Mouse (Mus musculus) olfactory bulb, adult 2 months (tissue): ENCODE data around the gene Slc25a21. TPM values are rescaled to one million over a fixed set of nuclear protein-coding genes. Genes with fewer than 3 reads are reported as not detected.

ENCODE experiments used
- H3K27ac ChIP-seq: fragments of 200-500 bp; 2 replicates; pipeline ENCODE4 v1.5.1; 2012; ENCODE audit warnings: low read depth, low read length; ENCODE audit not compliant: insufficient read depth
- H3K4me1 ChIP-seq: fragments of 200-500 bp; 2 replicates; pipeline ENCODE4 v1.6.1; 2012; ENCODE audit warnings: low read length; ENCODE audit not compliant: control insufficient read depth, insufficient read depth
- H3K4me3 ChIP-seq: fragments of 200-500 bp; 2 replicates; pipeline ENCODE4 v1.5.1; 2012; ENCODE audit warnings: mild to moderate bottlenecking, low read depth, low read length, moderate library complexity; ENCODE audit not compliant: insufficient read depth
- CTCF ChIP-seq: fragments of 200-500 bp; IDR thresholded peaks from 2 replicates; pipeline ENCODE4 v1.5.1; 2012; ENCODE audit warnings: low read depth, mild to moderate bottlenecking, low read length, moderate library complexity; ENCODE audit not compliant: insufficient read depth
- POLR2A ChIP-seq: fragments of 200-500 bp; IDR thresholded peaks from 2 replicates; pipeline ENCODE4 v1.6.1; 2012; ENCODE audit warnings: mild to moderate bottlenecking, low read depth, low read length, moderate library complexity; ENCODE audit not compliant: insufficient read depth
- WGBS: fragments of 180-500 bp; shearing (Covaris S2); methylation state at CpG from one replicate; pipeline ENCODE4 v1.1.7; 2018; 5-methylcytosine and 5-hydroxymethylcytosine counted together
- polyA plus RNA-seq: library from polyadenylated mRNA; stranded (reverse); fragments of >200 nt; gene quantifications from 2 replicates; pipeline ENCODE4 v1.2.4, GENCODE M21; 2012; ENCODE audit warnings: low replicate concordance; ENCODE audit not compliant: missing spikeins, insufficient read depth, insufficient read length

Gene Slc25a21
- polyA plus RNA-seq, 1 experiment: not detected

DNA sequence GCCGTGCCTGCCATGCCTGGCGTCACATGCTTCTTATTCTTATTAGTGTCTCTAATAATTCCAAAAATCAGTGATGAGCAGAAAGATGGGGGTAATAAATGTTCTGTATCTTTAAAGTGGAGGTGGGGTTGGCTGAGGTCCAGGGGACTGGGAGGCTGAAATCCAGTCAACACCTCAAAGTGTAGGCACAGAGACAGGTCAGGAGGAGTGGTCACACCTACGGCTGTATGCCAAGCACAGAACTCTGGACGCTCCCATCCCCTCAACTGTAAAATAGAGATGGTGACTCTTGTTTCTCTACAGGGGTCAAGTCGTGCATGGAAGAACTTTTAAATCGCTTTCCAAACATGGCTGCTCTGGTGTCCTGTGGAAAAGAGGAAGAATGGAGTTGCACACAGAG is 429.8 kb downstream of the Slc25a21 start:
- Histone ChIP-seq H3K4me3 (no peak overlapping the region), H3K27ac (no peak overlapping the region), H3K4me1 (no peaks in the 10 kb centered on the region)
- 85% methylated on average over 6 of the region's 6 CpGs for WGBS
- TF ChIP-seq CTCF (no peak), POLR2A (no peak)

DNA sequence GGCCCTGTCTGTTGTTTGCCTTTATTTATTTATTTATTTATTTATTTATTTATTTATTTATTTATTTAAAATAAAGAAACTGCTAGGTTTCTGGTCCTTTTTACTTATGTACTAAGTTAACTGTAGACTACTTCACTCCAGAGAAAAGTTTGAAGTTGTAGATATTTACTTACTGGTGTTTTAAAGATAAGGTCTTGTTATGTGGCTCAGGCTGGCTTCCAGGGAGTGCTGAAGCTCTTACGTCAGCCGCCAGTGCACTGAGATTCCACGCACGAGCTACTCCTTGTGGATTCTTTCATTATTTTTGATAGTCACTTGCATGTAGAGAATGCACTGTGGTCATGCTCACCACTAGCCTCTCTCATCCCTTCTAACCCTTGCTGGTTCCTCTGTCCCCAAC is 460.2 kb downstream of the Slc25a21 start:
- Histone ChIP-seq H3K4me3 (no peak overlapping the region), H3K4me1 (no peaks in the 10 kb centered on the region), H3K27ac (no peak overlapping the region)
- TF ChIP-seq CTCF (no peak), POLR2A (no peak)
- 98% methylated on average over 4 of the region's 4 CpGs for WGBS

DNA sequence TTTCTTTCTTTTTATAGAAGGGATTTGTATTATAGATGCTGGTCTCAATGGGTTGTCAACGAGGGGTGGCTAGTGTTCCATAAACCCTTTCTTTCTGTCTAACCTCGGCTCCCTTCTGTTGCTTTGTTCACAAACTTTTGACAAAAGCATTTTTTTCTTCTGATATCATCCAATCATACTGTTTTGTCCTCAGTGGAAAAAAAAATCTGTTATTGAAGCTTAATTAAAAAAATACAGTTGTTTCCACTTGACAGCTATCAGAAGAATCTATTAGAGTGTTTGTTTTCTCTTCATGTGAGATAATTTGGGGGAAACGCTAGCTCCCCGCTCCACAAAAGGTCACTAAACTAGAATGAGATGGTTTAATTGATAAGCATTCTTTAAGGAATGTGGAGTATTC is 469.6 kb downstream of the Slc25a21 start:
- 30% methylated on average over 4 of the region's 4 CpGs for WGBS
- Histone ChIP-seq H3K4me1 (no peaks in the 10 kb centered on the region), H3K4me3 (no peak overlapping the region), H3K27ac (no peak overlapping the region)
- TF ChIP-seq CTCF (no peak), POLR2A (no peak)

DNA sequence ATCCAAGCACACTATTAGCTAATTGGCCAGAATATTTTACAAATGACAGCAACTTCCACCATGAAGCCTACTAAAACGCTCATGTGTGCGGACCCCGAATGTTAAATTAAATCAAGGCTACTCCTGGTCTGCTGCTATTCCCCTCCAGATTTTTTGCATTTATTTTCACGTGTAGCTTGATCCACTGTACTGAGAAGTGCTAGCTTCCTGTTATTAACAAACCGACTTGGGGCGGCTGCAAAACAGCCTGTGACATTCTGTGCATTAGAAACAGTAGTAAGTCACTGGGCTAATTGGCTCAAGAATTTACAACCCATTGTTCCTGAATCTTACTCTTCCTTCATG is 478.6 kb downstream of the Slc25a21 start:
- TF ChIP-seq POLR2A: no peak
- TF ChIP-seq CTCF: no peak
- Histone ChIP-seq H3K27ac (no peak overlapping the region), H3K4me1 (no peaks in the 10 kb centered on the region), H3K4me3 (no peak overlapping the region)
- WGBS: 39% methylated on average over 6 of the region's 6 CpGs

DNA sequence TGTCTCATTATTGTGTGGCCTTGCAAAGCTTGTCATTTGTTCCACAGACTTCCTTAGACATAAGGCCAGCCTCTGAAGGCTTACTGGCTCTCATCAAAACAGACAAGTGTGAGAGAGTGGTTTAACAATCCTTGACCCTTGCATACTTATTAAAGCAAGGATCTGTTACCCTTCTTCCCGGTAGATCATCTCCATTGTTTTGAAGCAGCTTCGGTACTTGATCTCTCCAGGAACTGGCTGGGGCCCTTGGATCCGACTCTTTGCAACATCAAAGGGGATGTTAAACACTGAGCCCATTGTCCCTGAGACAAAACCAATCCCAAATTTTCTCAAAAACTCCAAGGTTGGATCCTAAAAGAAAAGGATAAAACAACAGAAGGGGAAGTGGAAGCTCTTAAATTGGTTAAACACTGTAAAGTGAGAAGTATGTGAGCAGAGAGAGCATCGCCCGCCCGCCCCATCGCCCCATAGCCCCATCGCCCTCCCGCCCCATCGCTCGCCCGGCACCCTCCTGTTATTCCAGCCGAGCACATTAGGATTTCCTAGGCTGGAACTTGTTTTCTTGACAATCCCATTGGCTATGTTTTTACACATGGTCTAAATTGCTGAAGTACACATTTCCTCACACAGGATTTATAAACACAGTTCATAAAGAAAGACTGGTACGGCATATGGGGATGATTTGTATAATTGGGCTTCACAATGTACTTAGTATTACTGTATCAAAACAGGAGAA is 479.1 kb downstream of the Slc25a21 start:
- Histone ChIP-seq H3K4me1 (no peaks in the 10 kb centered on the region), H3K27ac (no peak overlapping the region), H3K4me3 (no peak overlapping the region)
- TF ChIP-seq POLR2A: no peak
- TF ChIP-seq CTCF: no peak
- WGBS: 38% methylated on average over 14 of the region's 14 CpGs

DNA sequence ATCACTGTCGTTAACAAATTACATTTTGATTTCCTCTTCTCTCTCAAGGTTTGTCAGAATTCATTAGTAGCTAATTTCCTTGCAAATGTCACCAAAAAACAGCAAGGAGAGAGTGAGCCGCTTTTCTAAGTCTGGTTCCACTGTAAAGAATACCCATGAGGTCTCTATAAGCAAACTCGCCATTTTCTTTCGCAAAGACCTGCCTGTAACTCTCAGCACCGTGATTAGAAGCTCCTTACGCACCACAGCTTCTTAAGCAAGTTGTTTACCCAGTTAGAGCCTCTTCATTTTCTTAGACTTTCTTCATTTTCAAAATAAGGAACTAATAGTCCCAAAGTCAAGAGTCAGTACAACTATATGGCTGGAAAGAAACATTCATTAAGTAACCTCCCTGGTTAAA is 496.3 kb downstream of the Slc25a21 start:
- H3K4me1 ChIP-seq: peaks cover 10% of the 10 kb centered on the region; the same call in 1 of the 2 replicates
- H3K4me3 ChIP-seq: no peak overlapping the region
- TF ChIP-seq POLR2A (no peak), CTCF (no peak)
- WGBS: 9% methylated on average over 6 of the region's 6 CpGs
- H3K27ac ChIP-seq: no peak overlapping the region

DNA sequence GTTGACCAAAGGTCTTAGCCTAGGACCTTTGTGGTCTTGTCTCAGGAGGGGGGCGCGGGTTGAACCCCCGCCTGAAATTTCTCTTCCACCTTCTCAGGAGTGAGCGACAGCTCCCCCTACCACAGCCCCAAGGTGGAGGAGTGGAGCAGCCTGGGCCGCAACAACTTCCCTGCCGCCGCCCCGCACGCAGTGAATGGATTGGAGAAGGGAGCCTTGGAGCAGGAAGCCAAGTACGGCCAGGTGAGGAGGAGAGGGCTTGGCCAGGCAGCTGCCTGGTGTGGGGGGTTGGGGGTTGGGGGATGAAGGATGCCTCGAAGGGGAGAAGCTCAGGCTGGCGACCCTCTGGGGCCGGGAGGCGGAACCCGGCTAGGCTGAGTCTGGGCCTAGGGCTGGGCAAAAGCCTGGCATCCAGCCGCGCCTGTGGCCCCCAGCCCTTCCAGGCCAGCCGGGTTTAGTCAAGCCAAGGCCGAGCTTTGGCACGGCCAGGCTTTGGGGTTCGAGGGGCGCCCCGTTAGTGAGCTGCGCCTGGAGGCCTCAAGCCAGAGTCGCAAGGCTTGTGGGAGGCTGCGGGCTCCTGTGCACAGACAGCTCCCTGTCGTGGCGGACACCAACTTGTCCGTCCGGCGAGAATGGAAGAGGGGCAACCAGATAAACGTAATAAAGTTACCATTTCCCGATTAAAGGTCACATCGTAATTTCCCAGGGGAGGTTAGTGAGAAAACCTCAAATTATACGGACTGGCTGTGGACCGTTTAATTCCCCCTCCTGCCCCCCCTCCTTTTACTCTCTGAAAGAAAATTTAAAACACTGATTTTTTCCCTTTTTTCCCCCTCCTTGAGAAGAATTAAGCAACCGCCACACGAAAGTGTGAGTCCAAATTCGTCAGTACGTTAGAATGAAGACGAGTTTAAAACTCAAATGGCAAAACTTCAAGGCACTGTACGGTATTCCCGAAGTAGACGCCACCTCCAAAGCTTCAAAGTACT is 497.1 kb downstream of the Slc25a21 start:
- 7% methylated on average over 44 of the region's 44 CpGs for WGBS
- H3K4me3 ChIP-seq: no peak overlapping the region
- TF ChIP-seq POLR2A (no peak), CTCF (no peak)
- no peak overlapping the region for H3K27ac ChIP-seq
- peaks cover 17% of the 10 kb centered on the region for H3K4me1 ChIP-seq

DNA sequence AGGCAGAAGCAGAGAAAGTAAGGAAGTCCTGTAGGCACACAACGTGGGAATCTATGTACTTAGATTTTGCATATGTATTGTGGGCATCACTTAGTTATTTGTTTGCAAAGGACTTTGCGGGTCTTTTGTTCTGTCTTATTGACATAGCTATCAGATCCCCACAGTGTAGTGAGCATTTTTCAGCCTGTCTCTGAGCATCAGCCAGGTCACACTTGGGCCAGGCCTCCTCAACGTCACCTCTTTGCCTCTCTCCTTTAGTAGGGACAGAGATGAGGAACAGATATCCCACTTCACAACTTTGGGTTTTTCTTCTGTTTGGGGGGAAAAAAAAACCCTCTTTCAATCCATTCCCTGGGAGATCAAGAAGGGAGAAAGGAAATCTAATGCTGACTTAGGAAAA is 497.9 kb downstream of the Slc25a21 start:
- TF ChIP-seq POLR2A (no peak), CTCF (no peak)
- H3K27ac ChIP-seq: no peak overlapping the region
- H3K4me3 ChIP-seq: no peak overlapping the region
- WGBS: 18% methylated on average over 3 of the region's 3 CpGs
- peaks cover 17% of the 10 kb centered on the region for H3K4me1 ChIP-seq
